Mouse (Mus musculus) CH12.LX (cell line): Measurements from ENCODE around the gene B4galt3.

ENCODE experiments used
- CTCF ChIP-seq, 2 experiments: IDR thresholded peaks in 1 of 2; conservative IDR thresholded peaks in 1 of 2; 2 replicates each; pipeline ENCODE4 v1.5.1; 2011 to 2012; ENCODE audit warnings: low read depth in 2 of 2, low read length in 2 of 2, improper control_type of control experiment in 1 of 2, inconsistent platforms in 1 of 2, mild to moderate bottlenecking in 1 of 2, moderate library complexity in 1 of 2
- EP300 ChIP-seq: IDR thresholded peaks from 2 replicates; pipeline ENCODE4 v1.6.1; 2011; ENCODE audit warnings: low read length, improper control_type of control experiment
- ETS1 ChIP-seq: conservative IDR thresholded peaks from 2 replicates; pipeline ENCODE4 v1.6.1; 2012; ENCODE audit warnings: low read depth, mild to moderate bottlenecking, inconsistent platforms, low read length, improper control_type of control experiment, moderate library complexity
- HCFC1 ChIP-seq: IDR thresholded peaks from 2 replicates; pipeline ENCODE4 v1.6.1; 2012; ENCODE audit warnings: low read depth, mild to moderate bottlenecking, inconsistent platforms, low read length, improper control_type of control experiment
- MAFK ChIP-seq: IDR thresholded peaks from 2 replicates; pipeline ENCODE4 v1.6.1; 2011; ENCODE audit warnings: low read length, improper control_type of control experiment; ENCODE audit not compliant: insufficient replicate concordance
- MAX ChIP-seq: IDR thresholded peaks from 2 replicates; pipeline ENCODE4 v1.6.1; 2011; ENCODE audit warnings: low read length, improper control_type of control experiment
- MEF2A ChIP-seq: IDR thresholded peaks from 2 replicates; pipeline ENCODE4 v1.6.1; 2014; ENCODE audit warnings: low read depth, mild to moderate bottlenecking, inconsistent platforms, low read length, improper control_type of control experiment, borderline replicate concordance
- POLR2A ChIP-seq: IDR thresholded peaks from 2 replicates; pipeline ENCODE4 v1.6.1; 2011; ENCODE audit warnings: low read depth, mild to moderate bottlenecking, improper control_type of control experiment, low read length
- RAD21 ChIP-seq: IDR thresholded peaks from 2 replicates; pipeline ENCODE4 v1.6.1; 2011; ENCODE audit warnings: low read depth, mild to moderate bottlenecking, low read length, improper control_type of control experiment, moderate library complexity
- USF1 ChIP-seq: IDR thresholded peaks from 2 replicates; pipeline ENCODE4 v1.6.1; 2014; ENCODE audit warnings: low read depth, mild to moderate bottlenecking, inconsistent platforms, low read length, improper control_type of control experiment
- ZNF384 ChIP-seq: IDR thresholded peaks from 2 replicates; pipeline ENCODE4 v1.6.1; 2012; ENCODE audit warnings: low read depth, low read length, improper control_type of control experiment, inconsistent platforms

- TF ChIP-seq RAD21 (no peak), CTCF (conservative IDR thresholded peaks at IDR 0.05 in 1 of 2, IDR thresholded peaks at IDR 0.05 in 1 of 2; ENCODE audit: low read depth in 2 of 2, low read length in 2 of 2) (no peak), POLR2A (no peak), EP300 (no peak), ZNF384 (no peak), USF1 (no peak), ETS1 (no peak), HCFC1 (no peak), MEF2A (no peak), MAFK (no peak), MAX (no peak)
Observed at GRCm38 (mm10) chr1:171256095-171256818, 13.9 kb upstream of the B4galt3 start.
